Mouse (Mus musculus) urinary bladder, postnatal 4 days (tissue): ENCODE measurements around the gene A930004D18Rik.

ENCODE experiments used
- DNase-seq, 2 experiments: peaks; one replicate each; pipeline ENCODE4 v3.0.0; 2021 to 2022; ENCODE audit warnings: low spot score in 2 of 2

The A930004D18Rik gene

GRCm38 (mm10) chr2:18038141-18038752 lies 710 bp upstream of the A930004D18Rik start:
- DNase-seq, result no peak

DNA sequence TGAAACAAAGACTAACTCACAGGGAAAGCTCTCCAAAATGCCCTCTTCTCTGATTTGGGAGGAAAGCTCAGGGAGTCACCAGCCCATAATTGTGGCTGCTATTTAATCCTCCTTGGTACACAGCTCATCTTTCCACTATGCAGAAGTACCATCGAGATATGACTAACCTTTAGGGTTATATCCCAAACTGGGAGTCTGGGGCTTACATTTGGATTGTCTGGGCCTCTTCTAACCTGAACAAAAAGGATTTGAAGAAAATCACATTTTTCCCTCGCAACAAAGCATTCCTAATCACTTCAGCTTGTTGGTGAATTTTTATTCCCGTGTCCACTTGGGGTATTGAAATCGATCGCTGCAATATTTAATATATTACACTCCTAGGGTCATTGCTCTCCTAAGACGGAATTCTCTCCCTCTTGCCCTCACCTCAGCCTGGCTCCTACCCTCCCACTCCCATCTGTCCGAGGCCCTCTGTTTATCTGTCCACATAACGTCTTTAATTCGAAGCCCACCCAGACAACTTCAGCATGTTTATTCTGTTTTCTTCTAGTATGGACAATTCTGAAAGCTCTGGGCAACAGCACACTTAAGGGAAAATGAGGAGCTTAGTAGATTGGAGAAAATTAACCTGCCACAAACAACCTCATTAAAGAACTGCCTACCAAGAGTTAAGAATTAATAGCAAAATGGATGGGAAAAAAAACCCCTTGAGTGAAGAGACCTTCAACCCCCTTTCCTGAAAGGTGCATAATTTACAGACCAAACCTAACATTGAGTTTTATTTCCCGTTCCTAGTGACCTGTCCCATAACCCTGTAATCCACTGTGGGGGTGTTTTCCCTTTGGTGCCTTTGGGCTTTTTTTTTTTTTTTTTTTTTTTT lies 2.9 kb downstream of the A930004D18Rik start:
- no peak for DNase-seq

- no peak for DNase-seq
These were observed 4.1 kb downstream of the A930004D18Rik start for GRCm38 (mm10) chr2:18033166-18034108.

DNA sequence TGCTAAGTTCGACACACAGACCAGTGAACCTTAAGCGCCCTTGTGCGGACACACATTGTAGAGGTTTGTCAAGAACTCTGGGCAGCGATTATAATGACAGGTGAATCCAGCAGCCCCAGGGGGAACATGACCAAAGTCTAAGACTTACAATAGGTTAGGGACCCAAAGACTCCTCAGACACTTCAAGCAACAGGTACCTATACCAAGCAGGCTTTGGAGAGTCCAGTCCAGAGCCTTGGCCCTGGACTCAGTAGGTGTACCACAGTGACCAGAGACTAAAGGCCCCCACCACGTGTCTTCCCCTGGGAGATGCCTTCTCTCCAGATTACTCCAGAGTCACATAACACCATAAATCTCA lies 5.0 kb downstream of the A930004D18Rik start:
- DNase-seq, result no peak

DNA sequence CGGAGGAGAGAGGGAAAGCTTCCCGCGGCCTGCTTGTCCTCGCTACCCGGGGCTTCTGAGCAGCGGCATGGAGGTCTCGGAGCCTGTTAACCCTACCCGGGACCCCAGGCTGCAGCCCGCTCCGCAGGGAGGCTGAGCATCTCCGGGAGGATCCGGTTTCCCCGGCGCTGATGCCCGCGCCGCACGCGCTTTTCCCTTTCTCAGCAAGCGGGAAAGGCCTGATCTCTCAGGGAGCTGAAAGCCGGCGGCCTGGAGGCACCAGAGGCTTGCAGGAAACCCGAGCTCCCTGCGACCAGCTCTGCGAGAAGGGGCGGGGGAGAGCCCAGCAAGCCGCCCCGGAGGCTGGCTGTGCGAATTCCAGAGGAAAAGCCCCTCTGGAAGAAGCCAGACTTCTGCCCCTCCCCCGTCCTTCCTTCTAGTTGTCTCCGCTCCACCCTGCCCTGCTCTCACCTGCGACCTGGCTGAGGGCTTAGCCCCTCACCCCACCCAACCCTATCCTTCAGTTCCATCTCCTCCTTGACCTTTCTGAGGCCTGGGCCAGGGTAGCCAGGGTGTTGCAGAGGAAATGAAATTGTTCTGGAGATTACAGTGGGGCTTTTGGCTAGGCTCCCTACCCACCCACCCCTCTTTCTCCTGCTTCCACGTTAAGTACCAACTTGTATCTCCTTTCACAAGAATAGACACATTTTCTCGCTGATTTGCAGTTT lies 5.6 kb downstream of the A930004D18Rik start:
- DNase-seq, result peak in 1 of 2 experiments; percentile 51

DNA sequence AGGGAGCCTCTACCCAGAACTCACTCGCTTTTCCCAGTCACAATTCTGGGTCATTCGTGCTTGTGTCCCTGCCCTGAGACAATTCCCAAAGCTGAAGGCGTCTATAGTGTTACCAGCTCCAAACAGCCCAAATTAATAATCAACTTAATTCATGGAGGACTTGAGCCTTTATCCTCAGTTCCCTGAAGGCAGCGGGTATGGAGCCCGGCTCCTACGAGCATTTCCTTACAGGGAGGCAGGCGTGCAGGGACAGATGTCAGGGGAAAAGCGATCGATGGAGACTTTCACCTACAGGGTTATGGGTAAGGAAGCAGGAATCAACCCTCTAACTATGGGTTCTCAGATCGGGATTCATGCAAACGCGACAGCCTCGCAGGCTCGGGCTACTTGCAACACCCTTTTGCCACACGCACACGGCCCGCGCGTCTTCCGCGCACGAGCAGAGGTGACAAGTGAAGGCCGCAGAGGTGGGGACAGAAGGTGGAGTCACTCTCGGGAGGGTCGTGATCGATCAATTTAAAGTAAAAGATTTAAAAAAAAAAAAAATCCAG lies 6.2 kb downstream of the A930004D18Rik start:
- DNase-seq, result no peak

DNA sequence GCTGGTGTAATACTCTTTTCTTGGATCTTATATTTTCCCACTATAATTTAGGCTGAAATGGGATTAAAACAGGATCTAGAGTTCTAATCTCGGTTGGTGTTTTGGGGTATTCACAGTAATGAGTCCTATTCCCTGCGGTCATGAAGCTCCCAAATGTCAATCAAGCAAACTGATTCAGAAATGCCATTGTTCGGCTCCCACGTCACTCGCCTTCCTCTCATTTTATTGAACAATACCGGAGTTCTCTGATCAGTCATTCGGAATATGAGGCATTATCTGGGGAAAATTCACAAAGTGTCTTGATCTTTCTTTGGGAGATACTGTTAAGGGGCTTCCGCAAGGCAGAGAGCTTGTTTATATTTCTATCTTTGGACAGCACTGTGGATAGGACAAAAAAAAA lies 7.0 kb downstream of the A930004D18Rik start:
- no peak for DNase-seq

GRCm38 (mm10) chr2:18029656-18030055 lies 7.9 kb downstream of the A930004D18Rik start:
- DNase-seq, result no peak

DNA sequence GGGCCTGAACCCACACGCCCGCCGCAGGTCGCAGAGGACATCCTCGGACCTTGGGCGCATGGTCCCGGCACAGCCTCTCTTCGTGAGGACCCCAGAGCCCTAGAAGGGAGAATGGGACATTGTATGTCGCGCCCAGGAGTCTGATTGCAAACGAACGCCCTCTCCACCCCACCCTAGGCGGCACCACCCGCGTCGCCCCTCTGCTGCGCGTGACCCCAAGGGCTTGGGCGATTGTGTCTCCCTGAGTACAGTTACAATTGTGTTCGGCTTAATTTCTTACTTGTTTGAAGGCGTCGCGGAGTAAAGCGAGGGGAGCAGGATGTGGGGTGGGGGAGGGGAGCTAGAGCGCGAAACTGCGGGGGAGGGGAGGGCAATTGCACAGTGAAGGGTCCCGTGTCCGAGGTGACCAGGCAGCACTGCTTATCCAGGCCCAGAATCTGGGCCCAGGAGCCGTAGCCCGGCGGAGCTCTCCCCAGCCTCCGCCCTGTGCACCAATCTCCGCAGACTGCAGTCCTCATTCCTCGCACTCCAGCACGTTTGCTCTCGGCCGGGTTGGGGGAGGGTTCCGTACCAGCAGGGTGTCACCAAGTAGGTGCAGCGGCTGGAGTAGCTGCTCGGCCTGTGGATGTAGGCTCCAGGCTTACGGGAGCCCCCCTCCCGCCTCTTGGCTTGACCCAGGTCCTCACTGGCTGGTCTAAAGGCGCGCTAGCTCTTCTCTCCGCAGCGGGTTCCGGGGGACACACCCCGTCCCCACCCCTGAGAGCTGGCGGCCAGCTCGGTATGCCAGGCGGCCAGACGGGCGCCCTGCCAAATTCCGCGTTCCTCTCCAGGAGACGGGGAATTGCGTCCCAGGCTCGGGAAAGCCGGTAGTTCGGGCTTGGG lies 9.2 kb downstream of the A930004D18Rik start:
- peak; percentile 86 to 90 for DNase-seq

GRCm38 (mm10) chr2:18027448-18028139 lies 9.9 kb downstream of the A930004D18Rik start:
- peak; percentile 92 for DNase-seq

GRCm38 (mm10) chr2:18026116-18026947 lies 11.2 kb downstream of the A930004D18Rik start:
- DNase-seq, result peak; percentile 46 to 66

- no peak for DNase-seq
These were observed 11.8 kb downstream of the A930004D18Rik start for GRCm38 (mm10) chr2:18025781-18026115.

- no peak for DNase-seq
These were observed 12.4 kb downstream of the A930004D18Rik start for GRCm38 (mm10) chr2:18025116-18025515.

GRCm38 (mm10) chr2:18022886-18023285 lies 14.7 kb downstream of the A930004D18Rik start:
- no peak for DNase-seq

GRCm38 (mm10) chr2:18019122-18019521 lies 18.4 kb downstream of the A930004D18Rik start:
- DNase-seq, result no peak

- DNase-seq, result no peak
These were observed 20.2 kb downstream of the A930004D18Rik start for GRCm38 (mm10) chr2:18017321-18017720.

- DNase-seq, result no peak
These were observed 20.9 kb downstream of the A930004D18Rik start for GRCm38 (mm10) chr2:18016639-18017038.

DNA sequence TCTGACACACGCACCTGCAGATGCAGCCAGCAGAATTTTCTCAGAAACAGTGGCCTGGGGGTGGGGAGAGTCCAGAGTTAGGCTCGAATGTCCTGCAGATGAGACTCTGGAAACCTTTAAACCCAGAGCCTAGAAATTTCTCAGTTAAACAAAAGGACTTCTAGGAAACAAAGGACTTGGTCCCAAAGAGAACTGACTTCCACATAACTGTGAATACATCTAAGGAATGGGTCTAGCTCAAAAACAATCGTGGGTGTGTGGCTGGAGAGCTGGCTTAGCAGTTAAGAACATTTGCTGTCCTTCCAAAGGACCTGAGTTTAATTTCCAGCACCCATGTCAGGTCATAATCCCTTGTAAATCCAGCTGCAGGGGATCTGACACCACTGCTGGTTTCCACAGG lies 22.0 kb downstream of the A930004D18Rik start:
- DNase-seq, result no peak

GRCm38 (mm10) chr2:18012866-18013265 lies 24.7 kb downstream of the A930004D18Rik start:
- no peak for DNase-seq
